Mouse (Mus musculus): Measurements from ENCODE around the gene Dock1.

DNA sequence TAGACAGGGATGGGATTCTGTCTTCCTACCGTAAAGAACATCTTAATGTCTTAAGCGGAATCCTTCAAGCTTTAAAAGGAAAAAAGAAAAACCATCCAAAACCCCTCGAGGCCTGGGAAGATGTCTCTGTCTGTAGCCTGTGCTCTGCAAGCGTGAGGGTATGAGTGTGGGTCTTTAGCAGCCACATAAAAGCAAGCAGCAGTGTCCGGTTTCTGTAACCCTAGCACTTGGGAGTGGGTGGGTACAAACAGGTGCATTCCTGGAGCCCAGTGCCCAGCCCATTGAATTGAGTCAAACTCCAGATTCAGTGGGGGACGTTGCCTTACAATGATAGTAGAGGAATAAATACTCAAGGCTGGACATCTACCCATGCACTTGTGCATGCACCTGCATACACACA lies 105.9 kb downstream of the Dock1 start:
- TF ChIP-seq POLR2A (IDR thresholded peaks at IDR 0.05; ENCODE audit: insufficient read depth, low read length) (no peak), EP300 (IDR thresholded peaks at IDR 0.05; ENCODE audit: insufficient read depth, low read depth, low read length) (no peak), CTCF (IDR thresholded peaks at IDR 0.05; ENCODE audit: low read depth, low read length) (no peak)
